Mouse (Mus musculus): ENCODE measurements around the gene 1500015O10Rik.

The 1500015O10Rik gene

GRCm38 (mm10) chr1:43730491-43730924 is at the start of gene 1500015O10Rik:
Gene 1500015O10Rik, plus strand, starts transcription at chr1:43730602.
- peak; percentile 79 to 92 for DNase-seq (ENCODE audit: inconsistent age in 2 of 2, low spot score in 1 of 2)

- DNase-seq (ENCODE audit: inconsistent age in 2 of 2, low spot score in 1 of 2): no peak
Observed at GRCm38 (mm10) chr1:43689983-43690382, 40.4 kb upstream of the 1500015O10Rik start.

- DNase-seq (ENCODE audit: inconsistent age in 2 of 2, low spot score in 1 of 2): no peak
Observed at GRCm38 (mm10) chr1:43690507-43690906, 39.9 kb upstream of the 1500015O10Rik start.

GRCm38 (mm10) chr1:43694076-43694475 is 36.3 kb upstream of the 1500015O10Rik start:
- DNase-seq (ENCODE audit: inconsistent age in 2 of 2, low spot score in 1 of 2): no peak

- peak; percentile 39 to 81 for DNase-seq (ENCODE audit: inconsistent age in 2 of 2, low spot score in 1 of 2)
Observed at GRCm38 (mm10) chr1:43694851-43695545, 35.4 kb upstream of the 1500015O10Rik start.

- DNase-seq (ENCODE audit: inconsistent age in 2 of 2, low spot score in 1 of 2): peak in 1 of 2 experiments; percentile 35
Observed at GRCm38 (mm10) chr1:43698577-43699000, 31.8 kb upstream of the 1500015O10Rik start.

GRCm38 (mm10) chr1:43714841-43715240 is 15.6 kb upstream of the 1500015O10Rik start:
- no peak for DNase-seq (ENCODE audit: inconsistent age in 2 of 2, low spot score in 1 of 2)

- DNase-seq (ENCODE audit: inconsistent age in 2 of 2, low spot score in 1 of 2): peak; percentile 39 to 76
Observed at GRCm38 (mm10) chr1:43717967-43718366, 12.4 kb upstream of the 1500015O10Rik start.

GRCm38 (mm10) chr1:43718793-43719192 is 11.6 kb upstream of the 1500015O10Rik start:
- DNase-seq (ENCODE audit: inconsistent age in 2 of 2, low spot score in 1 of 2): no peak

- no peak for DNase-seq (ENCODE audit: inconsistent age in 2 of 2, low spot score in 1 of 2)
Observed at GRCm38 (mm10) chr1:43722459-43722858, 7.9 kb upstream of the 1500015O10Rik start.

- peak in 1 of 2 experiments; percentile 44 for DNase-seq (ENCODE audit: inconsistent age in 2 of 2, low spot score in 1 of 2)
Observed at GRCm38 (mm10) chr1:43732100-43732499, 1.7 kb downstream of the 1500015O10Rik start.

GRCm38 (mm10) chr1:43732657-43733056 is 2.3 kb downstream of the 1500015O10Rik start:
- DNase-seq (ENCODE audit: inconsistent age in 2 of 2, low spot score in 1 of 2): no peak

GRCm38 (mm10) chr1:43737812-43738518 is 7.6 kb downstream of the 1500015O10Rik start:
- DNase-seq (ENCODE audit: inconsistent age in 2 of 2, low spot score in 1 of 2): peak; percentile 38 to 78

GRCm38 (mm10) chr1:43738519-43738894 is 8.1 kb downstream of the 1500015O10Rik start:
- DNase-seq (ENCODE audit: inconsistent age in 2 of 2, low spot score in 1 of 2): peak in 1 of 2 experiments; percentile 24

- no peak for DNase-seq (ENCODE audit: inconsistent age in 2 of 2, low spot score in 1 of 2)
Observed at GRCm38 (mm10) chr1:43754448-43755312, 24.3 kb downstream of the 1500015O10Rik start.

- DNase-seq (ENCODE audit: inconsistent age in 2 of 2, low spot score in 1 of 2): peak in 1 of 2 experiments; percentile 60
Observed at GRCm38 (mm10) chr1:43760085-43760484, 29.7 kb downstream of the 1500015O10Rik start.

- peak; percentile 42 to 71 for DNase-seq (ENCODE audit: inconsistent age in 2 of 2, low spot score in 1 of 2)
Observed at GRCm38 (mm10) chr1:43764481-43764880, 34.1 kb downstream of the 1500015O10Rik start.

GRCm38 (mm10) chr1:43766328-43766727 is 35.9 kb downstream of the 1500015O10Rik start:
- DNase-seq (ENCODE audit: inconsistent age in 2 of 2, low spot score in 1 of 2): peak; percentile 71 to 84

- DNase-seq (ENCODE audit: inconsistent age in 2 of 2, low spot score in 1 of 2): no peak
Observed at GRCm38 (mm10) chr1:43768385-43768990, 38.1 kb downstream of the 1500015O10Rik start.

GRCm38 (mm10) chr1:43769348-43769747 is 38.9 kb downstream of the 1500015O10Rik start:
- no peak for DNase-seq (ENCODE audit: inconsistent age in 2 of 2, low spot score in 1 of 2)

- DNase-seq (ENCODE audit: inconsistent age in 2 of 2, low spot score in 1 of 2): no peak
Observed at GRCm38 (mm10) chr1:43770032-43770431, 39.6 kb downstream of the 1500015O10Rik start.
